Mouse (Mus musculus): ENCODE measurements around the gene 4930432M17Rik. TPM values are rescaled to one million over a fixed set of nuclear protein-coding genes. Genes with fewer than 3 reads are reported as not detected.

Gene 4930432M17Rik
- polyA plus RNA-seq, 1 experiment, result not detected

DNA sequence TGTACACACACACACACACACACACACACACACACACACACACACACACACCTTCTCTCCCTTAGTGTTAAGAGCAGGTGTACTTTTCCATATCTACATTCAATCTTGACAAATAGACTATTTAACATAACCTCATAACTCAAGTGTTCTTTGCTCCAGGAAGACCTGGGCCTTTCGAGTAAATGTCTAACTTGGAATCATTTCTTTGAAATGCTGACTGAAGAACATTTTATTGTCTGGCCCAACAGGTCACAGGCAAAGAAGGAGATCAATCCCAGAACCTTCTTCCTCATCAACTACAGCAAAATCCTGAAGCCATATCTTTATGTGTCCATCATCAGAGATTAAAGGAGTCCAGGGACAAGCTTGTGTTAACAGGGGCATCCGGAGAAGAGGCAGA is 43.9 kb downstream of the 4930432M17Rik start:
- no peaks in the 10 kb centered on the region for H3K27me3 ChIP-seq (ENCODE audit: control insufficient read depth, insufficient read depth, low read length, poor library complexity, severe bottlenecking)
- H3K27ac ChIP-seq (ENCODE audit: insufficient read depth, low read length), result no peak overlapping the region
- no peak overlapping the region for H3K4me3 ChIP-seq (ENCODE audit: low read depth, low read length)
- H3K4me1 ChIP-seq (ENCODE audit: control insufficient read depth, insufficient read depth, low read length), result no peaks in the 10 kb centered on the region
- H3K9ac ChIP-seq (ENCODE audit: low read depth, poor library complexity, severe bottlenecking), result no peak overlapping the region
- no peak for TF ChIP-seq CTCF (IDR thresholded peaks at IDR 0.05; ENCODE audit: low read depth, low read length)
- no peak for TF ChIP-seq POLR2A (IDR thresholded peaks at IDR 0.05; ENCODE audit: insufficient read depth, low read length)
- no peak for TF ChIP-seq EP300 (IDR thresholded peaks at IDR 0.05; ENCODE audit: insufficient read depth, low read depth, low read length)
- no peaks in the 10 kb centered on the region for H3K9me3 ChIP-seq (replicated peaks; ENCODE audit: control insufficient read depth, insufficient read depth, low read length, poor library complexity, severe bottlenecking)
- no peaks in the 10 kb centered on the region for H3K36me3 ChIP-seq (ENCODE audit: control insufficient read depth, insufficient read depth, low read length, poor library complexity, severe bottlenecking)

GRCm38 (mm10) chr3:121715336-121715735 is 44.8 kb downstream of the 4930432M17Rik start:
- Histone ChIP-seq H3K36me3 (ENCODE audit: control insufficient read depth, insufficient read depth, low read length, poor library complexity, severe bottlenecking) (no peaks in the 10 kb centered on the region), H3K4me1 (ENCODE audit: control insufficient read depth, insufficient read depth, low read length) (no peaks in the 10 kb centered on the region), H3K27ac (ENCODE audit: insufficient read depth, low read length) (no peak overlapping the region), H3K27me3 (ENCODE audit: control insufficient read depth, insufficient read depth, low read length, poor library complexity, severe bottlenecking) (no peaks in the 10 kb centered on the region), H3K9ac (ENCODE audit: low read depth, poor library complexity, severe bottlenecking) (no peak overlapping the region), H3K4me3 (ENCODE audit: low read depth, low read length) (no peak overlapping the region), H3K9me3 (replicated peaks; ENCODE audit: control insufficient read depth, insufficient read depth, low read length, poor library complexity, severe bottlenecking) (no peaks in the 10 kb centered on the region)
- TF ChIP-seq CTCF (IDR thresholded peaks at IDR 0.05; ENCODE audit: low read depth, low read length) (no peak), EP300 (IDR thresholded peaks at IDR 0.05; ENCODE audit: insufficient read depth, low read depth, low read length) (no peak), POLR2A (IDR thresholded peaks at IDR 0.05; ENCODE audit: insufficient read depth, low read length) (no peak)

DNA sequence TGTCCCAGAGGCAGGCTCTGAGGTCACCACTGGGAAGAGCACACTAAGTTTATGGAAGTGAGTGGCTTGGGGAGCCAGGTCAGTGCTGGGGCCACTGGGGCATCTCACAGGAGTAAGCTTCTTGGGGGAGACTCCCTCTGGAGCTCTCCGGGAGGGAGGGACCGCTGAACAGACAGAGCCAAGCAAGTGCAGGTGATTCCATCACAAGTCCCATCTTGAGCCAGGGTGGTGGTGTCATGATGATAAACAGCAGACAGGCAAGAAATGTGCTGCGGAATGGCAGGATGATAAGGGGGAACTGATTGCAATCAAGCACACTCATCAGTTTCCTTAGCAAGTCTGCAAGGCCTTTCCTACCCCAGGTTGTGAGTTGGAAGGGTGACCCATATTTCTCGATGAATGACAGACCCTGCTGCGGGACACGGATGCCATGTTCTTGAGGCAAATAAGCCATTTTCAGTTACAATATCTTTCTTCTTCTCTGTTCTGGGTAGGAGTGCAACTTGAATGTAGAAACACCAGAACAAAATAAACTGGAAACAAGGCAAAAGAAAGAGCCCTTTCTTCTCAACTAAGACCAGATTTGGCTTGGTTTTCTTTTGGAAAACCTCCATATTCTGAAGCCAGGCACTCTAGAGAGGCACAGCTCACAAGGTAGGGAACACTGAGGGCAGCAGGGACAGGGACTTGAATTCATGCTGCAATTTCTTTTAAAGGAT is 45.3 kb downstream of the 4930432M17Rik start:
- Histone ChIP-seq H3K4me3 (ENCODE audit: low read depth, low read length) (no peak overlapping the region), H3K27ac (ENCODE audit: insufficient read depth, low read length) (no peak overlapping the region), H3K36me3 (ENCODE audit: control insufficient read depth, insufficient read depth, low read length, poor library complexity, severe bottlenecking) (no peaks in the 10 kb centered on the region), H3K9me3 (replicated peaks; ENCODE audit: control insufficient read depth, insufficient read depth, low read length, poor library complexity, severe bottlenecking) (no peaks in the 10 kb centered on the region), H3K27me3 (ENCODE audit: control insufficient read depth, insufficient read depth, low read length, poor library complexity, severe bottlenecking) (no peaks in the 10 kb centered on the region), H3K9ac (ENCODE audit: low read depth, poor library complexity, severe bottlenecking) (no peak overlapping the region), H3K4me1 (ENCODE audit: control insufficient read depth, insufficient read depth, low read length) (no peaks in the 10 kb centered on the region)
- no peak for TF ChIP-seq POLR2A (IDR thresholded peaks at IDR 0.05; ENCODE audit: insufficient read depth, low read length)
- TF ChIP-seq CTCF (IDR thresholded peaks at IDR 0.05; ENCODE audit: low read depth, low read length), result no peak
- no peak for TF ChIP-seq EP300 (IDR thresholded peaks at IDR 0.05; ENCODE audit: insufficient read depth, low read depth, low read length)

GRCm38 (mm10) chr3:121716480-121716879 is 45.9 kb downstream of the 4930432M17Rik start:
- TF ChIP-seq POLR2A (IDR thresholded peaks at IDR 0.05; ENCODE audit: insufficient read depth, low read length), result no peak
- no peak for TF ChIP-seq EP300 (IDR thresholded peaks at IDR 0.05; ENCODE audit: insufficient read depth, low read depth, low read length)
- TF ChIP-seq CTCF (IDR thresholded peaks at IDR 0.05; ENCODE audit: low read depth, low read length), result no peak
- no peaks in the 10 kb centered on the region for H3K36me3 ChIP-seq (ENCODE audit: control insufficient read depth, insufficient read depth, low read length, poor library complexity, severe bottlenecking)
- no peaks in the 10 kb centered on the region for H3K27me3 ChIP-seq (ENCODE audit: control insufficient read depth, insufficient read depth, low read length, poor library complexity, severe bottlenecking)
- no peaks in the 10 kb centered on the region for H3K9me3 ChIP-seq (replicated peaks; ENCODE audit: control insufficient read depth, insufficient read depth, low read length, poor library complexity, severe bottlenecking)
- H3K9ac ChIP-seq (ENCODE audit: low read depth, poor library complexity, severe bottlenecking), result no peak overlapping the region
- H3K4me1 ChIP-seq (ENCODE audit: control insufficient read depth, insufficient read depth, low read length), result no peaks in the 10 kb centered on the region
- H3K4me3 ChIP-seq (ENCODE audit: low read depth, low read length), result no peak overlapping the region
- H3K27ac ChIP-seq (ENCODE audit: insufficient read depth, low read length), result no peak overlapping the region

DNA sequence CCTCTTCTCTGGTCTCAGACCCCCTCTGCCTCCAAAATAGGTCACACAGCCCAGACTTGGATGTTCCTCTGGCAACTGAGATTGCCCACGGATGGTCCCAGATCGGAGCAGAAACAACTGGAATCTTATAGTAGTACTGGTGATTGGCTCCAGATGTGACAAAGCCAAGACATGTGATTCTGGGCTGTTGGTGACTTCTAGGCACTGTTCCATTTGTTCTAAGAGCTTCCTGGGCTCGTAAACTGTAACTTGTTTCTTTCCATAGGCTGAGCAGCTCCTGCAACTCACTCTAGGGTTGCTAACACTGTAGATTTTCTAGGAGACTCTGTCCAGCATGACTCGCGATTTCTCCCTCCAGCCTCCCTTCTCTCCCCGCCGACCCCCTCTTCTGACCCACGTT is 48.1 kb downstream of the 4930432M17Rik start:
- TF ChIP-seq EP300 (IDR thresholded peaks at IDR 0.05; ENCODE audit: insufficient read depth, low read depth, low read length) (no peak), POLR2A (IDR thresholded peaks at IDR 0.05; ENCODE audit: insufficient read depth, low read length) (no peak), CTCF (IDR thresholded peaks at IDR 0.05; ENCODE audit: low read depth, low read length) (no peak)
- Histone ChIP-seq H3K4me1 (ENCODE audit: control insufficient read depth, insufficient read depth, low read length) (no peaks in the 10 kb centered on the region), H3K4me3 (ENCODE audit: low read depth, low read length) (no peak overlapping the region), H3K9ac (ENCODE audit: low read depth, poor library complexity, severe bottlenecking) (no peak overlapping the region), H3K27ac (ENCODE audit: insufficient read depth, low read length) (no peak overlapping the region), H3K36me3 (ENCODE audit: control insufficient read depth, insufficient read depth, low read length, poor library complexity, severe bottlenecking) (no peaks in the 10 kb centered on the region), H3K27me3 (ENCODE audit: control insufficient read depth, insufficient read depth, low read length, poor library complexity, severe bottlenecking) (no peaks in the 10 kb centered on the region; the same call in 1 of the 2 replicates), H3K9me3 (replicated peaks; ENCODE audit: control insufficient read depth, insufficient read depth, low read length, poor library complexity, severe bottlenecking) (no peaks in the 10 kb centered on the region)

DNA sequence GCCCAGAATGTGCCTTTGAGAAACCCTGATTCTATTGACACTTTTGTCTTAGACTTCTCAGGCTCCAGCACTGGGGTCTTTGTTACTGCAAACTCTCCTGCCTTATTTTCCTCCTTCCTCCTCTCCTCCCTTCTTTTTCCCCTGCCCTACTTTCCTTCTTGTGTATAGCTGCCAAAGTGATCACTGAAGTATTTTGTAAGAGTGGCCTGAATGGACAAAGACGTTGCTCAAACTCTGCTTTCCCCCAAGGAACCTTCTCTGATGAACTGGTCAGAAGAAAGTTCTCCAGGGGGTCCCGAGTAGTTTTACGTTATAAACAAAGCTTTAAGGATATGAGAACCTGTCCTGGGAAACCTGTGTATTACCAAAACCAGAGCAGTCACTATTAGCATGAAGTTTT is 49.1 kb downstream of the 4930432M17Rik start:
- no peaks in the 10 kb centered on the region for H3K36me3 ChIP-seq (ENCODE audit: control insufficient read depth, insufficient read depth, low read length, poor library complexity, severe bottlenecking)
- no peak overlapping the region for H3K9ac ChIP-seq (ENCODE audit: low read depth, poor library complexity, severe bottlenecking)
- H3K27ac ChIP-seq (ENCODE audit: insufficient read depth, low read length), result no peak overlapping the region
- no peaks in the 10 kb centered on the region for H3K9me3 ChIP-seq (replicated peaks; ENCODE audit: control insufficient read depth, insufficient read depth, low read length, poor library complexity, severe bottlenecking)
- no peaks in the 10 kb centered on the region; the same call in 1 of the 2 replicates for H3K27me3 ChIP-seq (ENCODE audit: control insufficient read depth, insufficient read depth, low read length, poor library complexity, severe bottlenecking)
- H3K4me3 ChIP-seq (ENCODE audit: low read depth, low read length), result no peak overlapping the region
- no peak for TF ChIP-seq EP300 (IDR thresholded peaks at IDR 0.05; ENCODE audit: insufficient read depth, low read depth, low read length)
- TF ChIP-seq CTCF (IDR thresholded peaks at IDR 0.05; ENCODE audit: low read depth, low read length), result no peak
- no peak for TF ChIP-seq POLR2A (IDR thresholded peaks at IDR 0.05; ENCODE audit: insufficient read depth, low read length)
- no peaks in the 10 kb centered on the region for H3K4me1 ChIP-seq (ENCODE audit: control insufficient read depth, insufficient read depth, low read length)

Measured in ES-Bruce4 (cell line).